In genomic region chr11:85766811-85767210, GRCm38 (mm10) we compare ENCODE assay signal across 15 mouse cellular contexts.
A peak's percentile ranks its signal among the peaks of the same experiment; 100 is the strongest.
DNase-seq lines count a peak whose midpoint lies in the region; ATAC-seq and TF ChIP-seq lines count a peak whose summit lies in the region.
"Had no signal": no experiment of that assay in that cellular context is flagged by ENCODE, and none has a peak within 500 bp of the region (broad histone marks: within the 10 kb centered on the region; RNA-seq: fewer than 3 reads in every experiment).

No protein-coding gene starts in this region.

- TF ChIP-seq EP300 in lung, postnatal 0 days (IDR thresholded peaks at IDR 0.05) = no peak

- no peak for TF ChIP-seq POLR2A in lung, adult 2 months (IDR thresholded peaks at IDR 0.05; ENCODE audit: borderline replicate concordance, extremely low read depth, low read depth, low read length)

- DNase-seq in forebrain, embryonic 11.5 days (ENCODE audit: low spot score) = no peak
- DNase-seq in kidney, adult 18-20 months = no peak
- DNase-seq in lung, postnatal 0 days (ENCODE audit: low spot score) = no peak
- no peak for DNase-seq in lung, adult 2 months
- DNase-seq in right cerebral cortex, postnatal 36 days (ENCODE audit: low spot score in 2 of 2) = no peak
- DNase-seq: adrenal gland, postnatal 25 days; cerebellum, adult 2 months had no signal

- 8% methylated on average over 6 of the region's 6 CpGs for WGBS in forebrain, embryonic 13.5 days
- 19% methylated on average over 6 of the region's 6 CpGs for WGBS in forebrain, embryonic 11.5 days
- WGBS in kidney, embryonic 16.5 days = 61% methylated on average over 6 of the region's 6 CpGs
- 63% methylated on average over 6 of the region's 6 CpGs for WGBS in lung, postnatal 0 days
- 54% methylated on average over 6 of the region's 6 CpGs for WGBS in lung, adult 2 months

- no peak for TF ChIP-seq CTCF in lung, postnatal 0 days (IDR thresholded peaks at IDR 0.05)
- TF ChIP-seq CTCF in lung, adult 2 months (IDR thresholded peaks at IDR 0.05; ENCODE audit: insufficient read depth, low read length) = no peak

- no peaks in the 10 kb centered on the region for H3K36me3 ChIP-seq in forebrain, embryonic 13.5 days (ENCODE audit: poor library complexity, severe bottlenecking)
- no peaks in the 10 kb centered on the region for H3K36me3 ChIP-seq in forebrain, embryonic 11.5 days (ENCODE audit: control insufficient read depth, insufficient read depth, low read length)
- H3K36me3 ChIP-seq in kidney, embryonic 16.5 days (ENCODE audit: insufficient read depth, low read length) = no peaks in the 10 kb centered on the region
- no peaks in the 10 kb centered on the region for H3K36me3 ChIP-seq in lung, postnatal 0 days (ENCODE audit: insufficient read depth, low read length)
- H3K36me3 ChIP-seq: embryonic facial prominence, embryonic 10.5 days; heart, embryonic 15.5 days; hindbrain, embryonic 13.5 days had no signal

- H3K9me3 ChIP-seq in forebrain, embryonic 13.5 days (replicated peaks) = no peaks in the 10 kb centered on the region
- no peaks in the 10 kb centered on the region for H3K9me3 ChIP-seq in forebrain, embryonic 11.5 days (ENCODE audit: control insufficient read depth, low read length)
- no peaks in the 10 kb centered on the region for H3K9me3 ChIP-seq in kidney, embryonic 16.5 days (ENCODE audit: low read length)
- no peaks in the 10 kb centered on the region for H3K9me3 ChIP-seq in lung, postnatal 0 days (ENCODE audit: low read length)
- H3K9me3 ChIP-seq: embryonic facial prominence, embryonic 10.5 days; heart, embryonic 15.5 days; hindbrain, embryonic 13.5 days had no signal

- H3K27me3 ChIP-seq in forebrain, embryonic 13.5 days = peaks cover 34% of the 10 kb centered on the region
- peaks cover 9% of the 10 kb centered on the region for H3K27me3 ChIP-seq in forebrain, embryonic 11.5 days (ENCODE audit: control insufficient read depth, insufficient read depth, low read length)
- H3K27me3 ChIP-seq in kidney, embryonic 16.5 days (ENCODE audit: insufficient read depth, low read length) = no peaks in the 10 kb centered on the region
- no peaks in the 10 kb centered on the region for H3K27me3 ChIP-seq in lung, postnatal 0 days (replicated peaks; ENCODE audit: insufficient read depth, low read length)
- H3K27me3 ChIP-seq: CH12.LX had no signal

- H3K27ac ChIP-seq in forebrain, embryonic 13.5 days = no peak overlapping the region
- no peak overlapping the region for H3K27ac ChIP-seq in forebrain, embryonic 11.5 days (ENCODE audit: low read depth, low read length)
- peak overlapping the region; percentile 80 for H3K27ac ChIP-seq in kidney, embryonic 16.5 days (ENCODE audit: low read length)
- H3K27ac ChIP-seq in lung, postnatal 0 days (ENCODE audit: low read length) = peak overlapping the region; percentile 68
- H3K27ac ChIP-seq: hindbrain, postnatal 0 days had no signal

- no peak overlapping the region for H3K9ac ChIP-seq in forebrain, embryonic 13.5 days
- H3K9ac ChIP-seq in forebrain, embryonic 11.5 days (ENCODE audit: low read length) = no peak overlapping the region
- no peak overlapping the region for H3K9ac ChIP-seq in kidney, embryonic 16.5 days (replicated peaks; ENCODE audit: low read length)
- H3K9ac ChIP-seq in lung, postnatal 0 days (replicated peaks; ENCODE audit: low read depth) = no peak overlapping the region
- H3K9ac ChIP-seq: heart, embryonic 15.5 days; hindbrain, embryonic 13.5 days had no signal

- H3K4me2 ChIP-seq in forebrain, embryonic 13.5 days = peak overlapping the region; percentile 4; the same call in 1 of the 2 replicates
- no peak overlapping the region; the same call in 1 of the 2 replicates for H3K4me2 ChIP-seq in forebrain, embryonic 11.5 days (ENCODE audit: low read depth, low read length, severe bottlenecking)
- no peak overlapping the region for H3K4me2 ChIP-seq in kidney, embryonic 16.5 days (replicated peaks; ENCODE audit: low read depth, low read length)
- no peak overlapping the region for H3K4me2 ChIP-seq in lung, postnatal 0 days (replicated peaks; ENCODE audit: low read depth, low read length)
- H3K4me2 ChIP-seq: heart, embryonic 11.5 days; heart, embryonic 15.5 days; hindbrain, embryonic 13.5 days had no signal

- H3K4me1 ChIP-seq in forebrain, embryonic 13.5 days = peaks cover 19% of the 10 kb centered on the region
- peaks cover 3% of the 10 kb centered on the region; the same call in 1 of the 2 replicates for H3K4me1 ChIP-seq in forebrain, embryonic 11.5 days (replicated peaks; ENCODE audit: control insufficient read depth, insufficient read depth, low read length)
- peaks cover 23% of the 10 kb centered on the region for H3K4me1 ChIP-seq in kidney, embryonic 16.5 days (ENCODE audit: insufficient read depth, low read length)
- peaks cover 6% of the 10 kb centered on the region; the same call in 1 of the 2 replicates for H3K4me1 ChIP-seq in lung, postnatal 0 days (ENCODE audit: insufficient read depth, low read depth, low read length)
- no peaks in the 10 kb centered on the region for H3K4me1 ChIP-seq in lung, adult 2 months (ENCODE audit: control insufficient read depth, insufficient read depth, low read length)

- no peak for ATAC-seq in forebrain, embryonic 13.5 days
- ATAC-seq in forebrain, embryonic 11.5 days (replicated peaks; ENCODE audit: low FRiP score) = no peak
- ATAC-seq in kidney, embryonic 16.5 days (ENCODE audit: low FRiP score, low TSS enrichment) = no peak
- no peak for ATAC-seq in lung, postnatal 0 days

- no peak overlapping the region for H3K4me3 ChIP-seq in forebrain, embryonic 13.5 days
- no peak overlapping the region for H3K4me3 ChIP-seq in forebrain, embryonic 11.5 days (ENCODE audit: low read depth, low read length)
- no peak overlapping the region for H3K4me3 ChIP-seq in kidney, embryonic 16.5 days (ENCODE audit: low read length)
- H3K4me3 ChIP-seq in lung, postnatal 0 days (ENCODE audit: low read depth, low read length) = no peak overlapping the region
- H3K4me3 ChIP-seq in lung, adult 2 months (replicated peaks; ENCODE audit: extremely low read depth, low read depth, low read length) = no peak overlapping the region
- H3K4me3 ChIP-seq: embryonic facial prominence, embryonic 10.5 days; heart, embryonic 15.5 days; hindbrain, embryonic 13.5 days had no signal

Comparison
In these comparisons a context has a peak if more than half of its experiments do, and no peak if none do; other contexts are left out.
1. H3K27ac ChIP-seq: peak in kidney, embryonic 16.5 days (single experiment) and lung, postnatal 0 days (single experiment); none in forebrain, embryonic 13.5 days (single experiment) and forebrain, embryonic 11.5 days (single experiment).